Comparison of ENCODE assay signal across 8 mouse cellular contexts in the genomic region with DNA sequence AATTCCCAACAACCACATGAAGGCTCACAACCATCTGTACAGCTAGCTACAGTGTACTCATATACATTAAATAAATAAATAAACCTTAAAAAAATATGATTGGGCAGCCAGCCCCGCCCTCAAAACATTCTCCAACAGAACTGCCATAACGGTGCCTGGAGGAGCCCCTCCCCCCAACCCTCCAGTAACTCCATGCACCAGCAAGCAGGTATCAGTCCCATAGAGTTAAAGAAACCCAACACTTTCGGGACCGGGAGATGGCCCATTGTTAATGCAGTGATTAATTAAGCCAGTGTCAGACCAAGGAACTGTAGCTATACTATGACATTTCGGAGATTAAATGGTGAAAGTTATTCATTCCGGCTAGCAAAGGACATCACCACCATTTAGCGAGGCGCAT. TPM values are rescaled to one million over a fixed set of nuclear protein-coding genes. Genes with fewer than 3 reads are reported as not detected.
DNase-seq lines count a peak whose midpoint lies in the region; ATAC-seq and TF ChIP-seq lines count a peak whose summit lies in the region.

No protein-coding gene starts in this region.

- H3K9me3 ChIP-seq in kidney, postnatal 0 days (replicated peaks; ENCODE audit: low read length), result no peaks in the 10 kb centered on the region
- H3K9me3 ChIP-seq in hindbrain, embryonic 13.5 days, result no peaks in the 10 kb centered on the region
- no peaks in the 10 kb centered on the region for H3K9me3 ChIP-seq in midbrain, embryonic 15.5 days

- no peaks in the 10 kb centered on the region for H3K4me1 ChIP-seq in kidney, postnatal 0 days (replicated peaks; ENCODE audit: insufficient read depth, low read length)
- H3K4me1 ChIP-seq in hindbrain, embryonic 13.5 days (replicated peaks), result peaks cover 14% of the 10 kb centered on the region
- H3K4me1 ChIP-seq in midbrain, embryonic 15.5 days, result peaks cover 16% of the 10 kb centered on the region

- 8% methylated on average over 8 of the region's 8 CpGs for WGBS in kidney, postnatal 0 days
- WGBS in hindbrain, embryonic 13.5 days, result 17% methylated on average over 8 of the region's 8 CpGs
- 14% methylated on average over 8 of the region's 8 CpGs for WGBS in midbrain, embryonic 15.5 days

- DNase-seq in kidney, postnatal 0 days (ENCODE audit: low spot score), result peak; percentile 29
- DNase-seq in kidney, postnatal 36 days, result no peak
- peak; percentile 51 to 65 for DNase-seq in cerebellum, postnatal 25 days
- DNase-seq in thymus, postnatal 25 days, result no peak
- no peak for DNase-seq in T-cell, adult 2 months (ENCODE audit: low spot score)
- DNase-seq in left cerebral cortex, adult 9 months (ENCODE audit: low spot score in 2 of 2), result no peak

- peak overlapping the region; percentile 96 for H3K4me3 ChIP-seq in kidney, postnatal 0 days (replicated peaks; ENCODE audit: low read depth, low read length)
- peak overlapping the region; percentile 88 for H3K4me3 ChIP-seq in hindbrain, embryonic 13.5 days
- H3K4me3 ChIP-seq in midbrain, embryonic 15.5 days, result peak overlapping the region; percentile 76

- peaks cover 34% of the 10 kb centered on the region for H3K36me3 ChIP-seq in kidney, postnatal 0 days (ENCODE audit: insufficient read depth, low read length)
- H3K36me3 ChIP-seq in hindbrain, embryonic 13.5 days, result peaks cover 40% of the 10 kb centered on the region
- H3K36me3 ChIP-seq in midbrain, embryonic 15.5 days (replicated peaks), result peaks cover 25% of the 10 kb centered on the region

- H3K27me3 ChIP-seq in kidney, postnatal 0 days (ENCODE audit: insufficient read depth, low read length), result no peaks in the 10 kb centered on the region
- no peaks in the 10 kb centered on the region for H3K27me3 ChIP-seq in hindbrain, embryonic 13.5 days
- no peaks in the 10 kb centered on the region for H3K27me3 ChIP-seq in midbrain, embryonic 15.5 days (replicated peaks)

- TF ChIP-seq CTCF in kidney, postnatal 0 days (IDR thresholded peaks at IDR 0.05; ENCODE audit: low read depth), result no peak

- peak overlapping the region; percentile 70 for H3K4me2 ChIP-seq in kidney, postnatal 0 days (ENCODE audit: low read length)
- peak overlapping the region; percentile 71 for H3K4me2 ChIP-seq in hindbrain, embryonic 13.5 days
- H3K4me2 ChIP-seq in midbrain, embryonic 15.5 days, result peak overlapping the region; percentile 85

- H3K27ac ChIP-seq in kidney, postnatal 0 days, result peak overlapping the region; percentile 94; the same call in 1 of the 2 replicates
- H3K27ac ChIP-seq in hindbrain, embryonic 13.5 days, result peak overlapping the region; percentile 89
- peak overlapping the region; percentile 88 for H3K27ac ChIP-seq in midbrain, embryonic 15.5 days

- ATAC-seq in kidney, postnatal 0 days (replicated peaks; ENCODE audit: low FRiP score, low read depth), result no peak; the same call in 1 of the 2 replicates
- 0 out of 2 replicates have a peak, but pooled peaks have one; percentile 9 for ATAC-seq in hindbrain, embryonic 13.5 days (ENCODE audit: low FRiP score)
- ATAC-seq in midbrain, embryonic 15.5 days (replicated peaks), result peak; percentile 18

- H3K9ac ChIP-seq in kidney, postnatal 0 days (ENCODE audit: low read depth, low read length), result peak overlapping the region; percentile 89
- H3K9ac ChIP-seq in hindbrain, embryonic 13.5 days, result peak overlapping the region; percentile 85
- peak overlapping the region; percentile 66 for H3K9ac ChIP-seq in midbrain, embryonic 15.5 days

RNA-seq across cellular contexts. Expression of a gene that starts 1.0 kb away (rescaled TPM):
- polyA plus RNA-seq in kidney, postnatal 0 days (2015; fragmentation: Nextera tagmentation; extraction: Ambion mirVana), result 232 and 262 TPM in 2 replicates
- polyA plus RNA-seq in hindbrain, embryonic 13.5 days (2015; fragmentation: Nextera tagmentation; extraction: Ambion mirVana), result 385 and 394 TPM in 2 replicates
- 419 and 432 TPM in 2 replicates for polyA plus RNA-seq in midbrain, embryonic 15.5 days (2015; fragmentation: Nextera tagmentation; extraction: Ambion mirVana)

RNA-seq across cellular contexts. Expression of a gene that starts 13.6 kb away (rescaled TPM):
- 402 and 433 TPM in 2 replicates for polyA plus RNA-seq in kidney, postnatal 0 days (2015; fragmentation: Nextera tagmentation; extraction: Ambion mirVana)
- polyA plus RNA-seq in hindbrain, embryonic 13.5 days (2015; fragmentation: Nextera tagmentation; extraction: Ambion mirVana), result 93.9 and 105 TPM in 2 replicates
- polyA plus RNA-seq in midbrain, embryonic 15.5 days (2015; fragmentation: Nextera tagmentation; extraction: Ambion mirVana), result 83.9 and 92.7 TPM in 2 replicates

RNA-seq across cellular contexts. Expression of a gene that starts 52.9 kb away (rescaled TPM):
- 24.0 and 25.2 TPM in 2 replicates for polyA plus RNA-seq in kidney, postnatal 0 days (2015; fragmentation: Nextera tagmentation; extraction: Ambion mirVana)
- 19.2 and 20.1 TPM in 2 replicates for polyA plus RNA-seq in hindbrain, embryonic 13.5 days (2015; fragmentation: Nextera tagmentation; extraction: Ambion mirVana)
- 48.9 and 52.3 TPM in 2 replicates for polyA plus RNA-seq in midbrain, embryonic 15.5 days (2015; fragmentation: Nextera tagmentation; extraction: Ambion mirVana)

RNA-seq across cellular contexts. Expression of a gene that starts 59.6 kb away (rescaled TPM):
- polyA plus RNA-seq in kidney, postnatal 0 days (2015; fragmentation: Nextera tagmentation; extraction: Ambion mirVana), result 140 and 144 TPM in 2 replicates
- 51.2 and 54.4 TPM in 2 replicates for polyA plus RNA-seq in hindbrain, embryonic 13.5 days (2015; fragmentation: Nextera tagmentation; extraction: Ambion mirVana)
- 73.4 and 77.7 TPM in 2 replicates for polyA plus RNA-seq in midbrain, embryonic 15.5 days (2015; fragmentation: Nextera tagmentation; extraction: Ambion mirVana)

Comparison
In these comparisons a context has a peak if more than half of its experiments do, and no peak if none do; other contexts are left out.
1. DNase-seq: peak in kidney, postnatal 0 days (single experiment) and cerebellum, postnatal 25 days (2 of 2); none in kidney, postnatal 36 days (0 of 2), thymus, postnatal 25 days (single experiment), T-cell, adult 2 months (single experiment) and left cerebral cortex, adult 9 months (0 of 2).
2. Peak in every context shown above with its lines, with median percentiles within 50 percentile points of each other: H3K27ac ChIP-seq, H3K4me2 ChIP-seq, H3K4me3 ChIP-seq and H3K9ac ChIP-seq.